Mouse (Mus musculus): Measurements from ENCODE around the gene Prkx.

DNA sequence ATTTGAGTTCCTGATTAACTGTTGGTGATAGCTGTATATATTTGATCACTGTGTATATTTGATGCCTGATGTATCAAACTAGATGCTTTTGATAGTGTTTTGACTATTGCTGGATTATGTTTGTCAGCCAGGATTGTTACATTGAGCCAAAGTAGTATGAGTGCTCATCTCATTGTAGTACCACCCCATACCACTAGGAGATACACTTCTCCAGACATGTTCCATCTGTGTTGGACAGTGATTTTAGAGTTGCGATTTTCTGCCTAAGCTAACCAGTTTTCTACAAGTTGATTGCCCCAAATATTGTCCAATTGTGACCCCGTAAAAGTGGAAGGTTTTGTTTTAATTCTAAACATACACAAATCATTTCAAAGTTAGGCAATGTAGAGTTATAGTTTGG is 51.8 kb downstream of the Prkx start:
- peak; percentile 80 for TF ChIP-seq CTCF (IDR thresholded peaks at IDR 0.05)
- no peak for TF ChIP-seq POLR2A (IDR thresholded peaks at IDR 0.05; ENCODE audit: insufficient read depth, low read depth, low read length)
